Mouse (Mus musculus) erythroblast, embryonic 14.5 days (primary cell): ENCODE results near the gene Ptpn12. TPM values are rescaled to one million over a fixed set of nuclear protein-coding genes. Genes with fewer than 3 reads are reported as not detected.

Experiments used
- H3K27me3 ChIP-seq: 2 replicates; pipeline ENCODE4 v1.6.1; 2012; ENCODE audit warnings: inconsistent platforms; ENCODE audit not compliant: control insufficient read depth
- H3K36me3 ChIP-seq: 2 replicates; pipeline ENCODE4 v1.6.1; 2012; ENCODE audit warnings: mild to moderate bottlenecking, inconsistent platforms; ENCODE audit not compliant: control insufficient read depth
- H3K4me1 ChIP-seq: 2 replicates; pipeline ENCODE4 v1.6.1; 2012; ENCODE audit warnings: inconsistent platforms; ENCODE audit not compliant: control insufficient read depth
- H3K4me3 ChIP-seq: replicated peaks from 2 replicates; pipeline ENCODE3; 2012; ENCODE audit warnings: moderate library complexity, mild to moderate bottlenecking, inconsistent platforms
- H3K9me3 ChIP-seq: 2 replicates; pipeline ENCODE4 v1.6.1; 2012; ENCODE audit warnings: low read length, inconsistent platforms, mixed read lengths; ENCODE audit not compliant: control insufficient read depth
- GATA1 ChIP-seq: IDR thresholded peaks from 2 replicates; pipeline ENCODE4 v1.6.1; 2012; ENCODE audit warnings: low read length, inconsistent platforms, mixed read lengths
- TAL1 ChIP-seq: IDR thresholded peaks from 3 replicates; pipeline ENCODE4 v1.6.1; 2012; ENCODE audit warnings: low read length, inconsistent platforms, mixed read lengths
- polyA plus RNA-seq: library from polyadenylated mRNA; stranded (reverse); fragments of >175 nt; gene quantifications from 2 replicates; pipeline ENCODE4 v1.2.3, GENCODE M21; 2012

The Ptpn12 gene
- polyA plus RNA-seq, 1 experiment: 0.43 TPM

- TF ChIP-seq TAL1 (no peak), GATA1 (no peak)
- H3K27me3 ChIP-seq: no peaks in the 10 kb centered on the region
- no peak overlapping the region for H3K4me3 ChIP-seq
- H3K4me1 ChIP-seq: no peaks in the 10 kb centered on the region
- no peaks in the 10 kb centered on the region for H3K9me3 ChIP-seq
- H3K36me3 ChIP-seq: peaks cover 80% of the 10 kb centered on the region
These were observed 65.5 kb downstream of the Ptpn12 start for GRCm38 (mm10) chr5:20990062-20990809.

- H3K9me3 ChIP-seq: no peaks in the 10 kb centered on the region
- no peak overlapping the region for H3K4me3 ChIP-seq
- peaks cover 55% of the 10 kb centered on the region for H3K36me3 ChIP-seq
- H3K4me1 ChIP-seq: no peaks in the 10 kb centered on the region
- no peaks in the 10 kb centered on the region for H3K27me3 ChIP-seq
- TF ChIP-seq GATA1: no peak
- TF ChIP-seq TAL1: no peak
These were observed 69.4 kb downstream of the Ptpn12 start for GRCm38 (mm10) chr5:20986271-20986670.

GRCm38 (mm10) chr5:20983505-20983904 is 72.2 kb downstream of the Ptpn12 start:
- TF ChIP-seq TAL1 (no peak), GATA1 (no peak)
- Histone ChIP-seq H3K4me3 (no peak overlapping the region), H3K9me3 (no peaks in the 10 kb centered on the region), H3K4me1 (no peaks in the 10 kb centered on the region), H3K36me3 (peaks cover 29% of the 10 kb centered on the region), H3K27me3 (no peaks in the 10 kb centered on the region)

- H3K9me3 ChIP-seq: no peaks in the 10 kb centered on the region
- no peaks in the 10 kb centered on the region for H3K36me3 ChIP-seq
- no peaks in the 10 kb centered on the region for H3K27me3 ChIP-seq
- H3K4me1 ChIP-seq: peaks cover 5% of the 10 kb centered on the region
- H3K4me3 ChIP-seq: no peak overlapping the region
- TF ChIP-seq TAL1 (no peak), GATA1 (no peak)
These were observed 81.0 kb downstream of the Ptpn12 start for GRCm38 (mm10) chr5:20974690-20975089.

- Histone ChIP-seq H3K4me1 (peaks cover 5% of the 10 kb centered on the region), H3K36me3 (no peaks in the 10 kb centered on the region), H3K9me3 (no peaks in the 10 kb centered on the region), H3K4me3 (no peak overlapping the region), H3K27me3 (no peaks in the 10 kb centered on the region)
- TF ChIP-seq TAL1: no peak
- no peak for TF ChIP-seq GATA1
These were observed 81.7 kb downstream of the Ptpn12 start for GRCm38 (mm10) chr5:20973999-20974398.

GRCm38 (mm10) chr5:20973069-20973468 is 82.6 kb downstream of the Ptpn12 start:
- H3K4me1 ChIP-seq: peaks cover 12% of the 10 kb centered on the region
- no peaks in the 10 kb centered on the region for H3K27me3 ChIP-seq
- no peak overlapping the region for H3K4me3 ChIP-seq
- no peaks in the 10 kb centered on the region for H3K9me3 ChIP-seq
- no peaks in the 10 kb centered on the region for H3K36me3 ChIP-seq
- no peak for TF ChIP-seq TAL1
- no peak for TF ChIP-seq GATA1

- TF ChIP-seq GATA1 (no peak), TAL1 (no peak)
- 0 out of 2 replicates have a peak, but pooled peaks cover 2% of the 10 kb centered on the region for H3K9me3 ChIP-seq
- H3K4me3 ChIP-seq: no peak overlapping the region
- no peaks in the 10 kb centered on the region for H3K27me3 ChIP-seq
- no peaks in the 10 kb centered on the region for H3K36me3 ChIP-seq
- peaks cover 9% of the 10 kb centered on the region for H3K4me1 ChIP-seq
These were observed 86.7 kb downstream of the Ptpn12 start for GRCm38 (mm10) chr5:20968963-20969362.

GRCm38 (mm10) chr5:20968493-20968892 is 87.2 kb downstream of the Ptpn12 start:
- Histone ChIP-seq H3K4me3 (no peak overlapping the region), H3K36me3 (no peaks in the 10 kb centered on the region), H3K4me1 (peaks cover 9% of the 10 kb centered on the region), H3K9me3 (0 out of 2 replicates have a peak, but pooled peaks cover 2% of the 10 kb centered on the region), H3K27me3 (no peaks in the 10 kb centered on the region)
- no peak for TF ChIP-seq GATA1

- no peaks in the 10 kb centered on the region for H3K27me3 ChIP-seq
- H3K4me1 ChIP-seq: peaks cover 9% of the 10 kb centered on the region
- H3K36me3 ChIP-seq: no peaks in the 10 kb centered on the region
- 0 out of 2 replicates have a peak, but pooled peaks cover 2% of the 10 kb centered on the region for H3K9me3 ChIP-seq
- no peak overlapping the region for H3K4me3 ChIP-seq
- TF ChIP-seq GATA1: no peak
- TF ChIP-seq TAL1: no peak
These were observed 87.8 kb downstream of the Ptpn12 start for GRCm38 (mm10) chr5:20967942-20968341.

- Histone ChIP-seq H3K36me3 (peaks cover 12% of the 10 kb centered on the region), H3K4me3 (no peak overlapping the region), H3K27me3 (no peaks in the 10 kb centered on the region), H3K9me3 (0 out of 2 replicates have a peak, but pooled peaks cover 2% of the 10 kb centered on the region), H3K4me1 (peaks cover 10% of the 10 kb centered on the region)
- TF ChIP-seq TAL1 (no peak), GATA1 (no peak)
These were observed 91.3 kb downstream of the Ptpn12 start for GRCm38 (mm10) chr5:20964446-20964845.
